Mouse (Mus musculus): ENCODE measurements around the gene Epb41l4b.

Epb41l4b gene

GRCm38 (mm10) chr4:57153068-57153835 is 10.0 kb upstream of the Epb41l4b start:
- DNase-seq (ENCODE audit: low spot score), result peak; percentile 52

GRCm38 (mm10) chr4:57148182-57148581 is 4.9 kb upstream of the Epb41l4b start:
- no peak for DNase-seq (ENCODE audit: low spot score)

- peak; percentile 41 for DNase-seq (ENCODE audit: low spot score)
These were observed 737 bp downstream of the Epb41l4b start for GRCm38 (mm10) chr4:57142374-57143025.

DNA sequence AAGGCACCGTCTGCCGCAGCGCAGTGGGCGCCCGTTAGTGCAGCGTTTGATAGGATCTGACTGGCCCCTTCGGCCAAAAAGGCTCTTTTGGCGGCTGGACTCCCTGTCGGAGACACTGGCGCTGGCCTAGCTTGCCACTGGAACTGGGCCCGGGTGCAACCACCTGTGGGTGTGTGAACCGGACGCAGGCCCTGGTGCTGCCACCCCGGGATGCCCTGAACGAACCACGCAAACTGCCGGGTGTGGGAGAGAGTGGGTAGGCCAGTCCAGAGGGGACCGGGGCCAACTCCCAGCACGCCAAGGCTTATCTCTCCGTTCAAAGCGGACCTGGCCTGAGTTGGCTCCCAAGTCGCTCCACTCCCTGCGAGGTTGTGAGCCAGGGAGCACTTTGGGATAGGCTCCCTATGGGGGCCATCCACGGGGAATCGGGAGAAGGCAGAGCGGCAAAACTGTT is 1.3 kb downstream of the Epb41l4b start:
- peak; percentile 50 for DNase-seq (ENCODE audit: low spot score)

DNA sequence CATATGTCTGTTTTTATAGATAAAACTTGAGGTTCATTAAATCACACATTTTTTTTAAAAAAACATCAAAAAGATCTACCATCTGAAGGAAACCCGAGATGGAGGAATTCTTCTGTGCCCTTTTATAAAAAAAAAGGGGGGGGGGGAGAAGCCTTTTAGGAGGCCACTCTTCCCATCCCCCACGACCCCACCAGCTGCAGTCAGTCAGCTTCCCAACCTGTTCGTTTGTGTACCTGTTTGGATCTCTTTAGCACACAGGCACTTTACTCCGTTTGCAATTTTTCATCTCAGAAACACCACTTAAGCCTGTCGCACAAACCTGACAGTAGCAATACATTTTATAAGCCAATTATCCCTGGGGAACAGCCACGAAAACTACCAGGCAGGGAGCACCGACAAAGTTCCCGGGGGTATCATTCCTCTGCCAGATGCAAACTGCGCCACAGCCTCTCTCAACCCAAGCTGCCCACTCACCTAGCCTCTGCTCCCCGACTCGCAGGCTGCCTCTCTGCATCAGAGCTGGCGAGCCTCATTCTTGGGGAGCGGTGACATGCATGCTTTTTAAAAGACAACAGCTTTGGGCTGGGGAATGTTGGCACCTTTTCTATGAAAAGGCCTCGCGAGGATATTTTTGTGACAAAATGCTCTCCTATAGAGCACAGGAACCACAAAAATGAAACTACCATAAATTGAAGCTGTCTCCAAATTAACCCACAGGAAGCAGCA is 2.1 kb downstream of the Epb41l4b start:
- no peak for DNase-seq (ENCODE audit: low spot score)

- no peak for DNase-seq (ENCODE audit: low spot score)
These were observed 2.9 kb downstream of the Epb41l4b start for GRCm38 (mm10) chr4:57140200-57140799.

GRCm38 (mm10) chr4:57139433-57139832 is 3.8 kb downstream of the Epb41l4b start:
- DNase-seq (ENCODE audit: low spot score), result no peak

DNA sequence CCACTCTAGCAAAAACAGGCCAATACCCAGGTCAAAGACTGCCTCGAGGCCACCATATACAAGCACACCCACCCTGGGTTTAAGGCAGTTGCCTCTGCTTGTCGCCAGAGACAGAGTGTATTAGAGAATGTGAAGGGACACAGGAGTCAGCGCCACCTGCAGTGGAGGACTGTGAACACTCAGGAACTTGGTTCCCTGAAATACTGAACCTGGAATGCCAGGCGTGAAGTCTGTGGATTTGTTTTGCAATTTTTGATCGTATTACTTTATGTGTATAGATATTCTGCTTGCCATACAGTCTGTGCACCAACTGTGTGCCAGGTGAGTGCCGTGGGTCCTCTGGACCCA is 5.2 kb downstream of the Epb41l4b start:
- DNase-seq (ENCODE audit: low spot score), result no peak

DNA sequence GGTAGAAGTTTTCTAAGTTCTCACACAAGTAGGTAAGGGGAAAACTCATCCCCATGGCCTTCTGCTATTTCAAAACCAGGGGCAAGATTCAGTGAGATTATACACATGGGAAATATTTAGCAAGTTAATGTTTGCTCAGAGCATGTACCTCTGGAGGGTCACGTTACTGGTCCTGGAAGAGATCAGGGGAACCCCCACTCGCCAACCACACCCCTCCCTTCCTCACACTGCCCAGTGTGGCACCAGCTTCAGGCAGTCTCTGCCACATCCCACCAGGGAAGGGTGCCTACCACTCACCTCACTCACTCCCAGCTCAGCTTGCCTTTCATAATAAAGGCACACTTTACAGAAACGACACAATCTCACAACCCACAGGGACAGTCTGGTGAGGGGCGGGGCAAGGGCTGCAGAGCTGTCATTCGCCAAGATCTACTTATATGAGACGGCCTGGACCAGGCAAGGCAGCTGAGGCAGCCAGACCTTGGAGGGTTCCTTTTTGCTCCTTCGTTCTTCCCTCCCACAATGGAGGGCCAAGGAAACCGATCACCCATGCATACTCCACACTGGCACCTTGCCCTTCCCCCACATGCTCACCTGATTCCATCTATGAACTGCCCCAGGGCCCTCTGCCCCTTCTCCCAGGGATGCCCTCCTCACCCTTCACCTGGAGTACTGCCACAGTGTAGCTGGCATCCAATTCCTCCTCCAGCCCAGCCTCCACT is 5.7 kb downstream of the Epb41l4b start:
- no peak for DNase-seq (ENCODE audit: low spot score)

DNA sequence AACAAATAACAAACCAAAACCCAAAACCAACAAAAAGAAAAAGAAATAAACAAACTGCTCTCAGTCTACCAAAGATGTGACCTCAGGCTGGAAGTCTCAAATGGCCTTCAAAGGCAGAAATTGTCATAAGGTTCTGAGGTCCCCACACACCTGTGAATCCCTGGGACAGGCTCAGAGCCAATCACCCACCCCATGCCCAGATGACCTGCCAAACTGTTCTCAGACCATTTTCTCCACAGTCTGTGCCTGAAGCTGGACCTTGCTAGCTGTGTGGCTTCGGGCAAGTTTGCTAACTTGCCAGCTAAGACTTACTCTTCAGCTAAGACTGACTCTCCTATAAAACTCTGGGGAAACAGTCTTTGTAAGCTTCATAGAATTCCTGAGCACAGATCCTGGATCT is 7.8 kb downstream of the Epb41l4b start:
- no peak for DNase-seq (ENCODE audit: low spot score)

- DNase-seq (ENCODE audit: low spot score), result no peak
These were observed 8.7 kb downstream of the Epb41l4b start for GRCm38 (mm10) chr4:57134554-57134953.

DNA sequence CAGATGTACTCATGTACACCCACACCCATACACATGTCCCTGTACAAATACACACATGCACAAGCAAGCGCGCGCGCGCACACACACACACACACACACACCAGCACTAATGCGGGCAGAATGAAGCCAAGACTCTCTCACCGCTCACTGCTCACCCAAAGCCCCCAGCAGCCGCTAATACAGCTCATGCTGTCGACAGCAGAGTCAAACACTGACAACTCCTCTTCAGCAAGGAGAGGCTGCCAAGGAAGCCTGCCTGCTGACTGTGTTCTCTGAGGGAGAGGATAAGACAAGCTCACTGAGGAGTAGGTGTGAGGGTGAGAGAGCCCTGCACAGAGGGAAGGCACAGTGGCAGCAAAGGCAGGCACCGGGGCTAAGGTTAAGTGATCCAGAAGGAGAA is 11.4 kb downstream of the Epb41l4b start:
- no peak for DNase-seq (ENCODE audit: low spot score)

GRCm38 (mm10) chr4:57129718-57130515 is 13.3 kb downstream of the Epb41l4b start:
- DNase-seq (ENCODE audit: low spot score), result no peak

- DNase-seq (ENCODE audit: low spot score), result no peak
These were observed 20.2 kb downstream of the Epb41l4b start for GRCm38 (mm10) chr4:57123003-57123402.

DNA sequence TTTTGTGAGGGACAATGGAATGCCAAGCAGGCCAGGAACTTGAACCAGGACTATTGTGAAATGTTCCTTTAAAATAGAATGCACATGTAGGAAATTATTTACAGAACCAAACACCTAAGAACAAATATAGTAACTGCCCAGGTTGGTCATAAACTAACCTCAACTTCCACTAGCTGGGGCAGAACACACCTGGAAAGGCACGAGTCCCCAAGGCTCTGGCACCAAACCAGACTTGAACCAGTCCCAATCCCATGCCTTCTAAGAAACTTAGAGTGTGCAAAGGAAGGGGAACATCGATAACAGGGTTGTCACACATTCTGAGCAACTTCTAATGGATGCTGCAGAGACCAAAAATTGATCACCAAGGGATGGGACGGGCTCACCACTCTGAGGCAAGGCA is 21.1 kb downstream of the Epb41l4b start:
- no peak for DNase-seq (ENCODE audit: low spot score)

GRCm38 (mm10) chr4:57120563-57120962 is 22.7 kb downstream of the Epb41l4b start:
- DNase-seq (ENCODE audit: low spot score), result peak; percentile 52

GRCm38 (mm10) chr4:57119976-57120375 is 23.3 kb downstream of the Epb41l4b start:
- DNase-seq (ENCODE audit: low spot score), result no peak

DNA sequence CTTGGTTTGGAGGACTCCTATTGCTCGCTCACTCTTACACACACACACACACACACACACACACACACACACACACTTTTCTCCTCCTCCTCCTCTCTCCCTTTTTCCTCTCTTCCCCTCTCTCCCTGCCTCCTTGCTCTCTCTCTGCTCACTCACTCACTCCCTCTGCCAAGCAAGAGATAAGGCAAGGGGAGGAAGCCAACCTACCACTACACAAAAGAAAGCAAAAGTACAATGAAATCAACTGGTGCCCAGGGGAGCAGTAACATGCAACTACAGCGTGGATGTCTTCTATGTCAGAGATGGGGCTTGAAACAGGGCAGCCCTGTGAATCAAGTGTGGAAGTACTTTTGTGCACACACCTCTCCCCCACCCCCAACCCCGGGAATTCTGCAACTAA is 24.4 kb downstream of the Epb41l4b start:
- DNase-seq (ENCODE audit: low spot score), result no peak

DNA sequence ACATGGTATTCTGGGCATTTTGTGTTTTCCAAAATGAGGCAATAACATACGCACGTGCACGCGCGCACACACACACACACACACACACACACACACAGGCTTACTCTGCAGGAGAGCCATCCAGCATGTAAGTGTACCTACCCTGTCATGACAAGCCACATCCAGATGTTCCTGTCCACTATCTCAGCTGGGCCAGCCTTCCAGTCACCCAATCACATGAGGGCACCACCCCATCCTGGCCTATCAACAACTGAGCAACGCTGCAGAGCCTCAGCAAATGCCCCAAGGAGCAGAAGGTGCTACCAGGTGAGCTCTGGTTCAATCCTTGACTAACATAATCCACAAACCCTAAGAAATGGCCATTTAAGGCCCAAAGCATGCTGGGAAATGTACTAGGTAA is 27.0 kb downstream of the Epb41l4b start:
- DNase-seq (ENCODE audit: low spot score), result no peak

- no peak for DNase-seq (ENCODE audit: low spot score)
These were observed 28.3 kb downstream of the Epb41l4b start for GRCm38 (mm10) chr4:57114617-57115592.
